Mouse (Mus musculus) spleen, adult 18-20 months (tissue): ENCODE measurements around the gene Fosb.
"Not testable (repeated sequence)": the region's sequence is repeated elsewhere in the genome, so short reads cannot be mapped to it uniquely, and the experiment has no call there.

Experiments
- DNase-seq, 2 experiments: peaks; one replicate each; pipeline ENCODE4 v3.0.0; 2022; ENCODE audit warnings: mixed read lengths in 2 of 2

Gene Fosb

DNA sequence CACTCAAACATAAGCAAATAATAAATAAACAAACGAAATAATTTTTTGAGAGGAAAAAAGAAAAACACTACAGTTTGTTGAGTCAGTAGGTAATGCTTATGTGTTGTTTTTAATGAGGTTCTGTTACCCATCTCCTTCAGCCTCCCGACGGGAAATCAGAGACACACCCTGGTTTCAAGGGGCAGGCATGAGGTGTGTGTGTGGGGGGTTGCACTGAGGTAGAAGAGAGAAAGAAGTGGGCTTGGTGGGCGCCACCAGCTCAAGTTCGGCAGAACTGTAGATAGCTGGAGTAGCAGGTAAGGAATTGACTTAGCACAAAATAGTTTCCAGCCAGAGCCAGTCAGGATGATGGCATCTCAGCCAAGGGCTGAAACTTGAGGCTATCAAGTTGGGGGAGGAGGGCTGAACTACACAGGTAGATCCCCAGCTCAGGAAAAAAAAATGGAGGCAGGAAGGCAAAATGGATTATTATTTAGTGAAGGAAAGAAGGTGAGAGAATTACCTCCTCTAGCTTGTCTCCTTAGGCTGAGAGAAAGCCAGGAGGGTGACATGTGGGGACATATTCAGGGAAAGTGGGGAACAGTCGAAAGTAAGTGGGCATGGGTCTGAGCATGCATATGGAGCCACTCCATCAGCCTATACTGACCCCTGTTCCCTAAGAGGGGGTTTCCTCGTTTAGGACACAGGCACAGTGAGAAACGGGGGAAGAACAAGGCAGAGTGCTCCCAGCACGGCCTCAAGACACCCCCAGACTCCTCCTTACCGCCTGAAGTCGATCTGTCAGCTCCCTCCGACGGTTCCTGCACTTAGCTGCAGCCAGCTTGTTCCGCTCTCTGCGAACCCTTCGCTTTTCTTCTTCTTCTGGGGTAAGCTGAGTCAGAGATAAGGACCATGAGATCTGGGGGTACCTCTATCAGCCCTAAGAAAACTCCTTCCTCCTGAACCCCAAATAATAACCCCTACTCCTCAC lies 3.8 kb downstream of the Fosb start:
- DNase-seq, result no peak

DNA sequence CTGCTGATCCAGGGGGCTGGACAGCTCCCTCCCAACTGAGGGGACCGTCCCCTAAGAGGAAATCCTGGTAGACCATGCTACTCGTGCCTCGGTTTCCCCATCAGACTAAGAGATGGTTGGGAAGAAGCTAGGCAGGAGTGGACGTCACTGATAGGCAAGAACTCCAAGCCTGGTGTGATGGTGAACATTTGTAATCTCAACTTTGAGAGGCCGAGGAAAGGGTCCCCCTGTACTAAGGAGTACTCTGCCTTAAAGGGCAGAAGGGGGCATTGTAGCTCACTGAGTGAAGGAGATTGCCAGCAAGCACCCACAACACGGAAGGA lies 4.5 kb downstream of the Fosb start:
- no peak for DNase-seq

DNA sequence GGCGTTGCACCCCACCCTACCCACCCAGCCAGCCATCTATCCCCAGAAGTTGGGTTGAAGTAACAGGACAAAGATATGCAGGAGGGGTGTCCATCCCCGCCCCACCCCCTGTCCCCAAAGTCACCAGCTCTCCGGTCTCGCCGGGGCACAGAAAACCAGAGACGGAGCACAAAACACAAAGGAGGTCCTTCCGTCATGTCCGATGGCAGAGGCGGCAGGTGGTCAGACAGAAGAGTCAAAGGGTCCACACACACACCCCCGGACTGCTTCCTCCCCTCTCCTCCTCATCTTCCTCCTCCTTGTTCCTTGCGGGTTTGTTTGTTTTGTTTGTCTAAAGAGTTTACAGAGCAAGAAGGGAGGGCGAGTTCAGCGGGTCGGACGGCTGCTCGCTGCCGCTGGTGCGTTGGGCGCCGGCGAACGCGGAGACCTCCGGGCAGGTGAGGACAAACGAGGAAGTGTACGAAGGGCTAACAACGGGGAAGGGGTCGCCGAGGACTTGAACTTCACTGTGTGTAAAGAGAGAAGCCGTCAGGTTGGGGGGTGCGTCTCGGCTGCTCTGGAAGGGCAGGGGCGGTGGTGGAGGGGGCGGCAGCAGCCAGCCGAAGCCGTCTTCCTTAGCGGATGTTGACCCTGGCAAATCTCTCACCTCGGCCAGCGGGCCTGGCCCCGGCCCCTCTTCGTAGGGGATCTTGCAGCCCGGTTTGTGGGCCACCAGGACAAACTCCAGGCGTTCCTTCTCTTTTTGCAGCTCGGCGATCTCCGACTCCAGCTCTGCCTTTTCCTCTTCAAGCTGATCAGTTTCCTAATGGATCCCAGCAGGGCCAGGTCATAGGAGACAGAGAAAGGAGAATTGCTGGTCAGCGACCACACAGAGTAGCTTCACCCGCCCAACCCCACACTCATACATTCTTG lies 5.1 kb downstream of the Fosb start:
- DNase-seq, result no peak

GRCm38 (mm10) chr7:19303770-19304169 lies 6.1 kb downstream of the Fosb start:
- peak; percentile 60 to 81 for DNase-seq

DNA sequence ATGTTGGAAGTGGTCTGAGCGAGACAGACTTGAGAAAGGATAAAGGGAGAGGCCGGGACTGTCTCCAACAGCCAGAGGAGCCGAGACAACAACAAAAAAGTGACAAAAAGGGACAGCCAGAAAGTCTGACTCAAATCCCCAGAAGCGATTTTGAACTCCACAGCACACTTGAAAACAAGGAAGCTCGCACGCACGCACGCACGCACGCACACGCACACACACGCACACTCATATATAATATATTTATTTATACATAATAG lies 6.9 kb downstream of the Fosb start:
- DNase-seq, result no peak

GRCm38 (mm10) chr7:19302264-19303045 lies 7.4 kb downstream of the Fosb start:
- DNase-seq, result no peak

GRCm38 (mm10) chr7:19301461-19302263 lies 8.2 kb downstream of the Fosb start:
- DNase-seq, result no peak

DNA sequence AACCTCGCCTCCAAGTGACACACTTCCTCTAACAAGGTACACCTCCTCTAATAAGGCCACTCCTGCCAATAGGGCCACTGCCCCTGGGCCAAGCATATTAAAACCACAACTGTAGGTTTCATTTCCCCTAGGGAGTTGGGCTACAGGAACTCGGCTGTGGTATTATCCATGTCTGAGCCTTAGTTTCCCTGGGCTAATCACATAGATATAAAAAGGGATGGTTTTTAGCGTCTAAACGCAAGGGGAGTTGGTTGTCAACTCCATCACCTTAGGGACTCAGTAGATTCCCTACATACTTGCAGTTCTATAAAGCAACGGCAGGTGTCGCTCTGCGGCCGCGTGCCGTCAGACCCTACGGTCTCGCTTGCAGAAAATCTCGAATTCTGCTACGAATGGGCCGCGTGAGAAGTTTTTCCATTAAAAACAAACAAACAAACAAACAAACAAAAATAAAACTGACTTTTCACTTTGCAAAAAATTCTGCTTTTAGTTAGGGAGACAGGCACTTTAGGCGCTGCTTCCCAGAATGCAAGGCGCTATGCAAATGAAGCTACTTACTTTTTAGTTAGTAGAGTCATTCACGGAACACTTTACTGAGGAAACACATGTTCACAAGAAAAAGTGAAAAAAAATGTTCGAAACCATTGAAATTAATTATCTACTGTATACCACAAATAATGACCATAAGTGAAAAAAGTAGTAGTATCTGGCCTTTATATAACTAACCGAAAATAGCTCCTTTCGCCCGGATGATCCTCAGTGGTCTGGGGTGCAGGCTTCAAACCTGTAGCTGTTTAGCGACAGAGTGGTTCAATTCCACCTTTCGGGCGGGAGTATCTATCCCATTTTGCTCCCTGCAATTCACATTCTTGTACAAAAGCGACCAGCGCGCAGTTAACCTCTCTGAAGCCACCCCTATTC lies 9.1 kb downstream of the Fosb start:
- peak; percentile 61 to 80 for DNase-seq

DNA sequence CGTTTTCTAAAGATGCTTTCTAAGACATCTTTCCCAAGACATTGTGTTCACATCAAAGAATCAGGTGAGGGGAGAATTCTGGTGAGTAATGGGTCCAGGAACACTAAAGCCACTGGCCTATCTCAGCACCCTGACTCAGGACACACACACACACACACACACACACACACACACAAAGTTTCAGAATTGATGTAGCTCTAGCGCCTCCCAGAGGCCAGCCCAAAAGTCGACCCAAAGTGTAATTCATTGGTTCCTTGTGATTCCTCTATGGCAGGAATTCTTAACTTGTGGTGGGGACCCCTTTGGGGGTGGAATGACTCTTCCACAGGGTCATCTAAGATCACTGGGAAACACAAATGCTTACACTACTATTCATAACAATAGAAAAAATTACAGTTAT lies 10.7 kb downstream of the Fosb start:
- no peak for DNase-seq

GRCm38 (mm10) chr7:19297794-19298193 lies 12.1 kb downstream of the Fosb start:
- no peak for DNase-seq

DNA sequence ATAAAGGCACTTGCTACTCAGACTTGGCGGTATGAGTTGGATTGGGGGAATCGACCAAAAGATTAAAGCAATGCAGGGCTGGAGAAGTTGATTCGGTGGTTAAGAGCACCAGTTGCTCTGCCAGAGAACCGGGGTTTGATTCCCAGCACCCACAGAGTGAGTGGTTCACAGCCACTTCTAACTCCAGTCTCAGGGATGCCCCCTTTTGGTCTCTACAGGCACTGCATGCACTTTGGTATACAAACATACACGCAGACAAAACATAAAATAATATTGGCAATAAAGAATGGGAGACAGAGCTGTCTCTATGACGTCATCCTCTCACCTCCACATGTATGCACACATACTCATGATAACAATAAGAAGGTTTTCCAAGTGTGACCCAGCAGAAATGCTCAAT lies 12.8 kb downstream of the Fosb start:
- no peak for DNase-seq

- peak; percentile 86 to 97 for DNase-seq
These were observed 14.2 kb downstream of the Fosb start for GRCm38 (mm10) chr7:19295503-19296185.

DNA sequence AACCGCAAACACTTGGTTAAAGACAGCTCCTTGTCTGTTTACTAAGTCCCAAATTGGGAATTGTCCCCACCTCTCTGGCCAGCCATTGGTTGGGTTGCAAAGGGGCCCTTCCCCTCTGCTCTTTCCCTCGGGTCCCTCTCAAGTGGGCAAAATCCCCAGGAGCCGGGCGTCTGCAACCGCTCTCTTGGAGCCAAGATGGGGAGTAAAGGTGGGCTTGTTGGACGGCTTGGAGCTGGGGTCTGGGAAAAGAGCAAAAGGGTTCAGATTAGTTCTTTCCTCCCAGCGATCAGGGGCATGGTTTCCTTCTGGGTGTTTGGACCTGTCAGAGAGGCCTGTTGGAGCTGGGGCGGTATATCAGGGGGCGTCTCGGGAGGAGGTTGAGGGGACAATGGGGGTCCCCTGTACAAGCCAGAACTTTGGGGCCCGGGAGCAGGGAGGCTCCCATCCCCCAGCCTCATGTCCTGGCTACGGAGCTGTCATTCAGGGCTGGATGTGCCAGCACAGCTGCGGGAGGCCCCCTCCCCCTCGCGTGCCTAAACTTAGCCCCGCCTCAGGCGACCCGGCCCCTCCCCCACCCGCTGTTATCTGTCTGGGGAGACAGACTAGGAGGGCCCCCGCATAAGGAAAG lies 18.8 kb downstream of the Fosb start:
- DNase-seq, result no peak

- peak in 1 of 2 experiments; percentile 60 for DNase-seq
These were observed 25.1 kb downstream of the Fosb start for GRCm38 (mm10) chr7:19284763-19285162.

GRCm38 (mm10) chr7:19283406-19283804 lies 26.4 kb downstream of the Fosb start:
- DNase-seq, result no peak

DNA sequence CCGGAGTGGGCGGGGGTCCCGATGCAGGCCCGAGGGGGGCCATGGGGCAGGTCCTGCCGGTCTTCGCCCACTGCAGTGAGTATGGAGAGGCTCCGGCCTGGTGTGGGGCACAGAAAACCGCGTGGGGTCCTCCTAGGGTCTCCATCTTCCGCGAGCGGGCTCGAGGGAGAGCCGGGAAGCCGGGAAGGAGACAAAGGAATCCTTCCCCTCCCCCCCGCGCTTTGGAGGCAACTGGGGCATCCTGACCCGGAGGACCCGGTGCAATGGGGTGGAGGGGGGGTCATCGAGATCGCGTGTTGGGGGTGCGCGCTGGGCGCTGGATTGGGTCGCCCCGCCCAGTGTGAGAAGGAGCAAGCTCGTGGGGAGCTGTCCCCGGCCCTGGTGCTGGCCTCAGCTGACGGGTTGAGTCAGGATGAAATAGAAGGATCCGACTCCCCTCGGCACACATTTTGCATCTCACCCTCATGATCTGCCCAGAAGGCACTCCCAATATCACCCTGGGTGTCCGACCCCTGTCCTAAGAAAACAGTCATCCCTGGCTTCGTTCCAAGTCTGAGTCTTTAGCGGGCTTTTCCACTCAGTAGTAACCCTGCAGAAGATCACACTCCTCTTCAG lies 27.0 kb downstream of the Fosb start:
- DNase-seq, result peak in 1 of 2 experiments; percentile 53

GRCm38 (mm10) chr7:19282385-19282784 lies 27.5 kb downstream of the Fosb start, which contains the start of gene Rtn2:
Rtn2 (plus strand) TSS chr7:19282624.
- DNase-seq, result peak; percentile 56 to 61

- not testable (repeated sequence) for DNase-seq
These were observed 28.1 kb downstream of the Fosb start for GRCm38 (mm10) chr7:19281680-19282304.

DNA sequence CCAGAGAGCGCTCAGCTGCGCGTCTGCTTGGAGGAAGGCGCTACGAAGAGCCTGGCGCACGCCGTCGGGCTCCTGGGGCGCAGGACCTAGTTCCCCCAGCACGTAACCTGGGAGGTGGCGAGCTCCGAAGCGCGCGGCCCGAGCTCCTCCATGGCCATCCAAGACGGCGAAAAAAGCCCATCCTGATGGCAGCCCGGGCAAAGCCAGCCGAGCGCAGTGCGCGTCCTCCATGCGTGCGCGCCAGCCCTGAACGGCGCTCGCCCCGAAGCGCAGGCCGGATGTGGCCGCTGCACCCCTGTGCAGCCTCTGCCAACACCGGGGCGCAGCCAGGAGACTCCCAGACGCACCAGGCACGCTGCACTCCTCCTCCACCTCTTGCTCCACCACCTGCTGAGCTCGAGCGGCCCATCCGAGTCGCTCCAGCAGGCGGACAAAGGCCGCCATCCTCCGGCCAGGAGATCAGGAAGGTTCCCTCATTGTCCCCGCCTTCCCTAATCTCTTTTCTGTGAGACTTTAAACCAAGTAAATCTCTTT lies 30.2 kb downstream of the Fosb start, which contains the start of gene Ppm1n:
Gene Ppm1n, minus strand, starts transcription at position 484 of the 534 bp plus-strand sequence.
- no peak for DNase-seq
